Mouse (Mus musculus) CH12.LX (cell line): ENCODE measurements at regions not wholly inside any gene's neighbourhood (a gene's known extent, or its start where the extent isn't known, plus 50 kb on each side); places are given as distances from the start of the nearest gene placed in this dataset.

Source experiments
- DNase-seq: peaks from one replicate; pipeline ENCODE4 v3.0.0-alpha.2; 2013; ENCODE audit errors: extremely low read depth
- H3K27ac ChIP-seq: 2 replicates; pipeline ENCODE4 v1.5.1; 2012; ENCODE audit warnings: low read depth, mild to moderate bottlenecking, control low read depth, moderate library complexity; ENCODE audit not compliant: insufficient read depth
- H3K27me3 ChIP-seq: replicated peaks from 2 replicates; pipeline ENCODE3; 2012; ENCODE audit warnings: inconsistent platforms
- H3K36me3 ChIP-seq, 2 experiments: replicated peaks in 1 of 2; 2 replicates each; pipeline versions ENCODE3 to v1.6.1; 2012; ENCODE audit warnings: inconsistent platforms in 1 of 2, low read length in 1 of 2, mild to moderate bottlenecking in 1 of 2, mixed read lengths in 1 of 2, moderate library complexity in 1 of 2; ENCODE audit not compliant: control insufficient read depth in 1 of 2, insufficient read depth in 1 of 2
- H3K4me1 ChIP-seq, 2 experiments: 2 replicates each; pipeline ENCODE4 v1.6.1; 2012; ENCODE audit warnings: inconsistent platforms in 1 of 2, moderate library complexity in 1 of 2; ENCODE audit not compliant: insufficient read depth in 2 of 2, control insufficient read depth in 1 of 2
- H3K4me2 ChIP-seq: 2 replicates; pipeline ENCODE4 v1.6.1; 2012; ENCODE audit warnings: low read depth, mild to moderate bottlenecking, control low read depth; ENCODE audit not compliant: poor library complexity, insufficient read depth, severe bottlenecking
- H3K4me3 ChIP-seq, 3 experiments: fragments of 150-350 bp in 1 of 3; sonication (generic) in 1 of 3; replicated peaks in 1 of 3; 2 replicates each; pipeline versions ENCODE3 to v1.5.1; 2011 to 2012; ENCODE audit warnings: low read depth in 2 of 3, low read length in 2 of 3, mild to moderate bottlenecking in 2 of 3, moderate library complexity in 2 of 3, control low read depth in 1 of 3, improper control_type of control experiment in 1 of 3, inconsistent platforms in 1 of 3, mixed read lengths in 1 of 3; ENCODE audit not compliant: poor library complexity in 1 of 3
- H3K79me2 ChIP-seq: replicated peaks from 2 replicates; pipeline ENCODE4 v1.6.1; 2012; ENCODE audit warnings: mild to moderate bottlenecking, moderate library complexity; ENCODE audit not compliant: control insufficient read depth, poor library complexity, insufficient read depth, severe bottlenecking; ENCODE audit errors: extremely low read depth
- H3K9ac ChIP-seq: 2 replicates; pipeline ENCODE4 v1.6.1; 2012; ENCODE audit warnings: low read depth, mild to moderate bottlenecking, control low read depth, moderate library complexity; ENCODE audit not compliant: insufficient read depth
- H3K9me3 ChIP-seq: replicated peaks from 2 replicates; pipeline ENCODE3; 2012; ENCODE audit warnings: low read length, inconsistent platforms, mixed read lengths
- CHD1 ChIP-seq: IDR thresholded peaks from 2 replicates; pipeline ENCODE4 v1.6.1; 2012; ENCODE audit warnings: low read depth, low read length, improper control_type of control experiment, inconsistent platforms
- CTCF ChIP-seq, 2 experiments: IDR thresholded peaks in 1 of 2; conservative IDR thresholded peaks in 1 of 2; 2 replicates each; pipeline ENCODE4 v1.5.1; 2011 to 2012; ENCODE audit warnings: low read depth in 2 of 2, low read length in 2 of 2, improper control_type of control experiment in 1 of 2, inconsistent platforms in 1 of 2, mild to moderate bottlenecking in 1 of 2, moderate library complexity in 1 of 2
- ELF1 ChIP-seq: IDR thresholded peaks from 2 replicates; pipeline ENCODE4 v1.6.1; 2014; ENCODE audit warnings: low read depth, mild to moderate bottlenecking, inconsistent platforms, low read length, improper control_type of control experiment
- EP300 ChIP-seq: IDR thresholded peaks from 2 replicates; pipeline ENCODE4 v1.6.1; 2011; ENCODE audit warnings: low read length, improper control_type of control experiment
- ETS1 ChIP-seq: conservative IDR thresholded peaks from 2 replicates; pipeline ENCODE4 v1.6.1; 2012; ENCODE audit warnings: low read depth, mild to moderate bottlenecking, inconsistent platforms, low read length, improper control_type of control experiment, moderate library complexity
- GABPA ChIP-seq: IDR thresholded peaks from 2 replicates; pipeline ENCODE4 v1.6.1; 2012; ENCODE audit warnings: low read depth, low read length, improper control_type of control experiment, inconsistent platforms; ENCODE audit not compliant: insufficient replicate concordance
- IRF4 ChIP-seq: IDR thresholded peaks from 2 replicates; pipeline ENCODE4 v1.6.1; 2014; ENCODE audit warnings: low read depth, mild to moderate bottlenecking, inconsistent platforms, low read length, improper control_type of control experiment
- JUN ChIP-seq: IDR thresholded peaks from 2 replicates; pipeline ENCODE4 v1.6.1; 2011; ENCODE audit warnings: low read depth, mild to moderate bottlenecking, low read length, improper control_type of control experiment, moderate library complexity; ENCODE audit not compliant: insufficient read depth
- JUND ChIP-seq: conservative IDR thresholded peaks from 2 replicates; pipeline ENCODE4 v1.6.1; 2011; ENCODE audit warnings: low read depth, low read length, improper control_type of control experiment
- MAFK ChIP-seq: IDR thresholded peaks from 2 replicates; pipeline ENCODE4 v1.6.1; 2011; ENCODE audit warnings: low read length, improper control_type of control experiment; ENCODE audit not compliant: insufficient replicate concordance
- MEF2A ChIP-seq: IDR thresholded peaks from 2 replicates; pipeline ENCODE4 v1.6.1; 2014; ENCODE audit warnings: low read depth, mild to moderate bottlenecking, inconsistent platforms, low read length, improper control_type of control experiment, borderline replicate concordance
- MXI1 ChIP-seq: IDR thresholded peaks from 2 replicates; pipeline ENCODE4 v1.6.1; 2011; ENCODE audit warnings: mild to moderate bottlenecking, low read depth, low read length, improper control_type of control experiment
- MYC ChIP-seq: IDR thresholded peaks from 2 replicates; pipeline ENCODE4 v1.6.1; 2011; ENCODE audit warnings: low read depth, mild to moderate bottlenecking, improper control_type of control experiment, low read length
- NELFE ChIP-seq: IDR thresholded peaks from 2 replicates; pipeline ENCODE4 v1.6.1; 2011; ENCODE audit warnings: low read depth, low read length, improper control_type of control experiment
- RAD21 ChIP-seq: IDR thresholded peaks from 2 replicates; pipeline ENCODE4 v1.6.1; 2011; ENCODE audit warnings: low read depth, mild to moderate bottlenecking, low read length, improper control_type of control experiment, moderate library complexity
- RCOR1 ChIP-seq: conservative IDR thresholded peaks from 2 replicates; pipeline ENCODE4 v1.6.1; 2012; ENCODE audit warnings: low read depth, mild to moderate bottlenecking, inconsistent platforms, low read length, improper control_type of control experiment
- TBP ChIP-seq: conservative IDR thresholded peaks from 2 replicates; pipeline ENCODE4 v1.6.1; 2011; ENCODE audit warnings: low read depth, low read length, improper control_type of control experiment
- TCF12 ChIP-seq: IDR thresholded peaks from 2 replicates; pipeline ENCODE4 v1.6.1; 2014; ENCODE audit warnings: low read depth, mild to moderate bottlenecking, inconsistent platforms, low read length, improper control_type of control experiment
- USF2 ChIP-seq: conservative IDR thresholded peaks from 2 replicates; pipeline ENCODE4 v1.6.1; 2011; ENCODE audit warnings: low read depth, low read length, improper control_type of control experiment
- ZC3H11A ChIP-seq: IDR thresholded peaks from 2 replicates; pipeline ENCODE4 v1.6.1; 2012; ENCODE audit warnings: low read depth, mild to moderate bottlenecking, inconsistent platforms, low read length, improper control_type of control experiment
- ZKSCAN1 ChIP-seq: IDR thresholded peaks from 2 replicates; pipeline ENCODE4 v1.6.1; 2012; ENCODE audit warnings: low read depth, inconsistent platforms, low read length, improper control_type of control experiment, borderline replicate concordance
- ZMIZ1 ChIP-seq: IDR thresholded peaks from 2 replicates; pipeline ENCODE4 v1.6.1; 2012; ENCODE audit warnings: low read depth, mild to moderate bottlenecking, inconsistent platforms, low read length, improper control_type of control experiment
- ZNF384 ChIP-seq: IDR thresholded peaks from 2 replicates; pipeline ENCODE4 v1.6.1; 2012; ENCODE audit warnings: low read depth, low read length, improper control_type of control experiment, inconsistent platforms
- dilution Hi-C: fragments of 300-500 bp; cut with MboI; formaldehyde crosslinking; loops from 2 replicates; pipeline ENCODE4 v1.14.3; 2020; ENCODE audit warnings: low sequenced_read_pairs; ENCODE audit not compliant: extremely low pct_unique_long_range_greater_than_20kb, extremely low pct_ligation_motif_present
- in situ Hi-C: fragments of 300-500 bp; cut with MboI; formaldehyde crosslinking; loops from 3 replicates; pipeline ENCODE4 v1.14.3; 2019; ENCODE audit warnings: low sequenced_read_pairs, low pct_ligation_motif_present, low pct_unique_long_range_greater_than_20kb, mixed read lengths

DNA sequence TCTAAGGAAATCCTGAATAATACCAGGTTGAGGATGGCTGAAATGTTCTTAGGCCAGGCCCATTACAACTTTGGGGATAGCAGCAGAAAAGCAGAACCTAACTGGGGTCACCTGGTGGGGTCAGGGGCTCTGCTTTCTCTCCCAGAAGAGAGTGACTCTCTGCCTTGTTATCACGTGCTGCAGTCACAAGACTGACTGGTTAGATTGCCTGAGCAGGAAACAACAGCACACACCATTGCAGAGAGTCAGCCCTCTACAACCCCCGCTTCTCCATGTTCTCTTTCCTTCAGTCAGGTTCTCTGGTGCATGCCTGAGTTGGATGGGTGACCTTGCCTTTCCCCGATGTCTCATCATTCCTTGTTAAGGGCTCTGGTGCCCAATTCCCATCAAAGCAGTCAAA lies 91.2 kb upstream of the Hsd17b12 start:
- no peak for TF ChIP-seq ZMIZ1
- no peak for TF ChIP-seq MAFK
- TF ChIP-seq ZC3H11A, result no peak
- TF ChIP-seq ZKSCAN1, result no peak
- TF ChIP-seq JUN, result no peak
- no peak for TF ChIP-seq JUND
- TF ChIP-seq IRF4, result no peak
- no peak for TF ChIP-seq ELF1
- no peak for TF ChIP-seq TBP
- no peak for TF ChIP-seq TCF12
- no peak for TF ChIP-seq MYC
- no peak for TF ChIP-seq MEF2A
- TF ChIP-seq MXI1, result no peak
- no peak for TF ChIP-seq GABPA
- no peak for TF ChIP-seq ZNF384
- no peak for TF ChIP-seq EP300
- no peak for TF ChIP-seq RCOR1
- no peak for TF ChIP-seq ETS1
- no peak for TF ChIP-seq RAD21
- no peak for TF ChIP-seq CTCF (conservative IDR thresholded peaks at IDR 0.05 in 1 of 2, IDR thresholded peaks at IDR 0.05 in 1 of 2; ENCODE audit: low read depth in 2 of 2, low read length in 2 of 2)
- in situ Hi-C loops, result no loop called here

GRCm38 (mm10) chr2:94246851-94247471 lies 89.2 kb upstream of the Hsd17b12 start:
- Histone ChIP-seq H3K4me2 (no peak overlapping the region), H3K27ac (no peak overlapping the region), H3K9ac (no peak overlapping the region), H3K4me3 (no peak overlapping the region), H3K79me2 (no peaks in the 10 kb centered on the region), H3K4me1 (no peaks in the 10 kb centered on the region), H3K36me3 (no peaks in the 10 kb centered on the region), H3K9me3 (no peaks in the 10 kb centered on the region), H3K27me3 (peaks cover 74% of the 10 kb centered on the region)
- TF ChIP-seq MYC, result no peak
- no peak for TF ChIP-seq CHD1
- TF ChIP-seq ZC3H11A, result no peak
- no peak for TF ChIP-seq TBP
- TF ChIP-seq ELF1, result no peak
- no peak for TF ChIP-seq USF2
- no peak for TF ChIP-seq NELFE
- TF ChIP-seq ETS1, result no peak
- TF ChIP-seq RCOR1, result no peak
- dilution Hi-C loops, result no loop called here
- in situ Hi-C loops, result no loop called here
- no peak for DNase-seq

More for the DNA sequence above, 91.2 kb upstream of the Hsd17b12 start:
- Histone ChIP-seq H3K9me3 (no peaks in the 10 kb centered on the region), H3K4me3 (no peak overlapping the region), H3K27me3 (peaks cover 76% of the 10 kb centered on the region), H3K36me3 (no peaks in the 10 kb centered on the region), H3K4me1 (no peaks in the 10 kb centered on the region), H3K79me2 (no peaks in the 10 kb centered on the region), H3K4me2 (no peak overlapping the region), H3K9ac (no peak overlapping the region), H3K27ac (no peak overlapping the region)
- dilution Hi-C loops, result no loop called here
- no peak for DNase-seq
